Mouse (Mus musculus): ENCODE results near the gene Igsf9. TPM values are rescaled to one million over a fixed set of nuclear protein-coding genes. Genes with fewer than 3 reads are reported as not detected.

Gene Igsf9
- polyA plus RNA-seq, 1 experiment from 2014 or later: 38.9 TPM

GRCm38 (mm10) chr1:172469810-172470448 lies 11.7 kb upstream of the Igsf9 start:
- H3K27ac ChIP-seq (replicated peaks): no peak overlapping the region
- H3K27me3 ChIP-seq (replicated peaks): no peaks in the 10 kb centered on the region
- 70% methylated on average over 8 of the region's 8 CpGs for WGBS
- H3K36me3 ChIP-seq: no peaks in the 10 kb centered on the region
- no peaks in the 10 kb centered on the region for H3K4me1 ChIP-seq
- H3K9me3 ChIP-seq (replicated peaks): no peaks in the 10 kb centered on the region
- no peak overlapping the region for H3K9ac ChIP-seq (replicated peaks)
- H3K4me2 ChIP-seq: no peak overlapping the region
- H3K4me3 ChIP-seq (replicated peaks): no peak overlapping the region
- ATAC-seq (ENCODE audit: low FRiP score): no peak

- no peak overlapping the region for H3K4me3 ChIP-seq (replicated peaks)
- no peak overlapping the region for H3K9ac ChIP-seq (replicated peaks)
- H3K27ac ChIP-seq (replicated peaks): no peak overlapping the region
- H3K36me3 ChIP-seq: no peaks in the 10 kb centered on the region
- H3K4me2 ChIP-seq: no peak overlapping the region
- no peaks in the 10 kb centered on the region for H3K4me1 ChIP-seq
- H3K9me3 ChIP-seq (replicated peaks): no peaks in the 10 kb centered on the region
- no peaks in the 10 kb centered on the region for H3K27me3 ChIP-seq (replicated peaks)
- no peak for ATAC-seq (ENCODE audit: low FRiP score)
Observed at GRCm38 (mm10) chr1:172472909-172473308, 8.7 kb upstream of the Igsf9 start.

GRCm38 (mm10) chr1:172474196-172474595 lies 7.4 kb upstream of the Igsf9 start:
- Histone ChIP-seq H3K4me3 (replicated peaks) (no peak overlapping the region), H3K27me3 (replicated peaks) (no peaks in the 10 kb centered on the region), H3K27ac (replicated peaks) (no peak overlapping the region), H3K9ac (replicated peaks) (no peak overlapping the region), H3K4me2 (no peak overlapping the region), H3K9me3 (replicated peaks) (no peaks in the 10 kb centered on the region), H3K4me1 (no peaks in the 10 kb centered on the region), H3K36me3 (no peaks in the 10 kb centered on the region)
- 93% methylated on average over 3 of the region's 3 CpGs for WGBS
- ATAC-seq (ENCODE audit: low FRiP score): no peak

GRCm38 (mm10) chr1:172475054-172475741 lies 6.4 kb upstream of the Igsf9 start, which contains the start of gene Slamf9:
TSS of gene Slamf9 (plus strand) at chr1:172475358.
- Histone ChIP-seq H3K4me2 (no peak within 1 kb of the TSS), H3K27me3 (replicated peaks) (no peaks in the 10 kb centered on the region), H3K4me1 (no peaks in the 10 kb centered on the region), H3K9me3 (replicated peaks) (no peaks in the 10 kb centered on the region), H3K9ac (replicated peaks) (no peak within 1 kb of the TSS), H3K27ac (replicated peaks) (no peak within 1 kb of the TSS), H3K36me3 (no peaks in the 10 kb centered on the region), H3K4me3 (replicated peaks) (no peak within 1 kb of the TSS)
- 62% methylated on average over 7 of the region's 7 CpGs for WGBS
- ATAC-seq (ENCODE audit: low FRiP score): no peak

GRCm38 (mm10) chr1:172478020-172478419 lies 3.6 kb upstream of the Igsf9 start:
- 87% methylated on average over 5 of the region's 5 CpGs for WGBS

GRCm38 (mm10) chr1:172480376-172480775 lies 1.2 kb upstream of the Igsf9 start:
- H3K9ac ChIP-seq (replicated peaks): no peak overlapping the region
- H3K36me3 ChIP-seq: no peaks in the 10 kb centered on the region
- no peak overlapping the region for H3K27ac ChIP-seq (replicated peaks)
- ATAC-seq (ENCODE audit: low FRiP score): no peak
- H3K4me2 ChIP-seq: no peak overlapping the region
- no peak overlapping the region for H3K4me3 ChIP-seq (replicated peaks)
- H3K9me3 ChIP-seq (replicated peaks): no peaks in the 10 kb centered on the region
- WGBS: 95% methylated on average over 4 of the region's 4 CpGs
- peaks cover 42% of the 10 kb centered on the region for H3K4me1 ChIP-seq
- no peaks in the 10 kb centered on the region for H3K27me3 ChIP-seq (replicated peaks)

More at GRCm38 (mm10) chr1:172478020-172478419, 3.6 kb upstream of the Igsf9 start:
- Histone ChIP-seq H3K4me3 (replicated peaks) (no peak overlapping the region), H3K4me2 (no peak overlapping the region), H3K9me3 (replicated peaks) (no peaks in the 10 kb centered on the region), H3K27ac (replicated peaks) (no peak overlapping the region), H3K27me3 (replicated peaks) (no peaks in the 10 kb centered on the region), H3K4me1 (peaks cover 18% of the 10 kb centered on the region), H3K9ac (replicated peaks) (no peak overlapping the region), H3K36me3 (no peaks in the 10 kb centered on the region)
- ATAC-seq (ENCODE audit: low FRiP score): no peak

- Histone ChIP-seq H3K4me3 (replicated peaks) (peak overlapping the region; percentile 69), H3K36me3 (no peaks in the 10 kb centered on the region), H3K4me1 (peaks cover 49% of the 10 kb centered on the region), H3K9ac (replicated peaks) (peak overlapping the region; percentile 65; the same call in 1 of the 2 replicates), H3K9me3 (replicated peaks) (no peaks in the 10 kb centered on the region), H3K27ac (replicated peaks) (no peak overlapping the region), H3K27me3 (replicated peaks) (no peaks in the 10 kb centered on the region), H3K4me2 (peak overlapping the region; percentile 86)
- 23% methylated on average over 13 of the region's 13 CpGs for WGBS
- ATAC-seq (ENCODE audit: low FRiP score): no peak; the same call in 1 of the 2 replicates
Observed at GRCm38 (mm10) chr1:172481111-172481510, 477 bp upstream of the Igsf9 start.

- WGBS: 2% methylated on average over 12 of the region's 12 CpGs
- H3K36me3 ChIP-seq: no peaks in the 10 kb centered on the region
- peak overlapping the region; percentile 65 for H3K9ac ChIP-seq (replicated peaks)
- ATAC-seq (ENCODE audit: low FRiP score): peak; percentile 26
- no peaks in the 10 kb centered on the region for H3K9me3 ChIP-seq (replicated peaks)
- peak overlapping the region; percentile 69 for H3K4me3 ChIP-seq (replicated peaks)
- H3K4me2 ChIP-seq: peak overlapping the region; percentile 86
- peak overlapping the region; percentile 60 for H3K27ac ChIP-seq (replicated peaks)
- H3K4me1 ChIP-seq: peaks cover 65% of the 10 kb centered on the region
- H3K27me3 ChIP-seq (replicated peaks): no peaks in the 10 kb centered on the region
Observed at GRCm38 (mm10) chr1:172482518-172483360, 1.2 kb downstream of the Igsf9 start.

GRCm38 (mm10) chr1:172483361-172483660 lies 1.7 kb downstream of the Igsf9 start:
- ATAC-seq (ENCODE audit: low FRiP score): no peak
- WGBS: 13% methylated on average over 4 of the region's 4 CpGs
- Histone ChIP-seq H3K4me1 (peaks cover 68% of the 10 kb centered on the region), H3K9me3 (replicated peaks) (no peaks in the 10 kb centered on the region), H3K4me2 (peak overlapping the region; percentile 86), H3K27ac (replicated peaks) (peak overlapping the region; percentile 60), H3K4me3 (replicated peaks) (peak overlapping the region; percentile 69), H3K27me3 (replicated peaks) (no peaks in the 10 kb centered on the region), H3K9ac (replicated peaks) (peak overlapping the region; percentile 65), H3K36me3 (no peaks in the 10 kb centered on the region)

- no peak for ATAC-seq (ENCODE audit: low FRiP score)
- peaks cover 69% of the 10 kb centered on the region for H3K4me1 ChIP-seq
Observed at GRCm38 (mm10) chr1:172484236-172484635, 2.6 kb downstream of the Igsf9 start.

GRCm38 (mm10) chr1:172484671-172485070 lies 3.1 kb downstream of the Igsf9 start:
- no peaks in the 10 kb centered on the region for H3K36me3 ChIP-seq
- peaks cover 69% of the 10 kb centered on the region for H3K4me1 ChIP-seq
- H3K27ac ChIP-seq (replicated peaks): no peak overlapping the region
- H3K4me3 ChIP-seq (replicated peaks): peak overlapping the region; percentile 29
- 35% methylated on average over 13 of the region's 13 CpGs for WGBS
- no peaks in the 10 kb centered on the region for H3K9me3 ChIP-seq (replicated peaks)
- H3K27me3 ChIP-seq (replicated peaks): no peaks in the 10 kb centered on the region
- no peak for ATAC-seq (ENCODE audit: low FRiP score)
- H3K9ac ChIP-seq (replicated peaks): no peak overlapping the region
- H3K4me2 ChIP-seq: peak overlapping the region; percentile 86

More at GRCm38 (mm10) chr1:172484236-172484635, 2.6 kb downstream of the Igsf9 start:
- H3K4me3 ChIP-seq (replicated peaks): peak overlapping the region; percentile 29
- no peaks in the 10 kb centered on the region for H3K36me3 ChIP-seq
- H3K4me2 ChIP-seq: peak overlapping the region; percentile 86
- H3K9me3 ChIP-seq (replicated peaks): no peaks in the 10 kb centered on the region
- no peak overlapping the region for H3K27ac ChIP-seq (replicated peaks)
- no peaks in the 10 kb centered on the region for H3K27me3 ChIP-seq (replicated peaks)
- H3K9ac ChIP-seq (replicated peaks): no peak overlapping the region; the same call in 1 of the 2 replicates
- 22% methylated on average over 11 of the region's 11 CpGs for WGBS

All from neural tube, embryonic 15.5 days (tissue).